Mouse (Mus musculus) CD4-positive, CD25-positive, alpha-beta regulatory T cell, adult 2 months (primary cell): ENCODE results near the gene Hyal1.
"Not testable (repeated sequence)": the region's sequence is repeated elsewhere in the genome, so short reads cannot be mapped to it uniquely, and the experiment has no call there.

Experiments
- DNase-seq: peaks from one replicate; pipeline ENCODE4 v3.0.0-alpha.2; 2012; ENCODE audit warnings: low read depth, low spot score

Gene Hyal1

GRCm38 (mm10) chr9:107550491-107551116 is 26.1 kb upstream of the Hyal1 start:
- DNase-seq: no peak

GRCm38 (mm10) chr9:107551117-107551889 is 25.4 kb upstream of the Hyal1 start, which contains the start of gene Rassf1:
Rassf1 (plus strand) TSS chr9:107551555.
- peak; percentile 87 for DNase-seq

DNA sequence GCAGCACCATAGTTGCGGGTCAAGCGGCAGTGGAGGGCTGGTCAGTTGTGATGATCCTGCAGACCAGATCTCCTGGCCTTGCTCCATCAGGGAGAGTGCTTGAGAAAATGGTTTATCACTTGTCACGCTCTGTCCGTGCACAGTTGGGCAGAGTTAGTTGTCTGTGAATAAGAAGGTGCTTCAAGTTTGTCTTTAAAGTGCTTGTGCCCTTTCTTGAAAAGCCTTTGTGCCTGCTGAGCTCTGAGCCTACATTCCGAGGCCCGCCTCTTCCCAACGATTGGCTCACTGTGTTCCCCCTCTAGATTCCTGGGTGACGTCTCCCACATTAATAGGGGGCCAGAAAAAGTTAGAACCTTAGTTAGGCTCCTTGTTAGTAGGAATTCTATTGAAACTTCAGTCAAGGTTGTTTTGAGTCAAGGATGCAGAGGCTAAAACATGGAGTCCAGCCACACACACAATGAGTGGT is 24.8 kb upstream of the Hyal1 start:
- DNase-seq: no peak

DNA sequence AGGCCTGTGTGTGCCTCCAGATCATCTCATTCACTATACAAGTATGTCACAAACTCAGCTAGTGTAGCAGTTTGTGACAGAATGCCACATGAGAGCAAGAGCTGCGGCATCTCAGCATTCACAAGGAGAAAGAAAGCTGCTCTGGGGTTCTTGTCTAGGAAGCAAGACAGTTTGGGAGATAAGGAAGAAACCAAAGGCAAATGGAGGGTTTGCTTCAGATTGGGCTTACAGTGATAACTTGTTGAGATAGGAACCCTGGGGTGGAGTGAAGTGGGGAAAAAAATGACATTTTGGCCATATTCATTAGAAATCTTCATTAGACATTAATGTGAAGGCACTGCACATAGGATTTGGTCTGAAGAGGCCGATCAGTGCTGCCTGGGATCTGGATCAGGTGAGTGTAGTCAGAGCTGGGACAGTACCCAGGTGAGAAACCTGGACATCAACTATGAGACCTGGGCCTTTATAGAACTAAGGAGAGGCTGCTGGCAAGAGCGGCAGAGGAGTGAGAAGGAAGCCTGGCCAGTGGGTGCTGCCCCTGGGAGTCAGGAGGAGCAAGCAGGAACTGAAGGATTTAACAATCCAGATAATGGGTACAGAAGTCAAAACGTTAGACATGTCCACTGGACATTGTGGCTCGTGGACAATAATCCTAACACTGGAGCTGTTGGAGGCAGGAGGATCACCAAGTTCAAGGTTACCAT is 23.9 kb upstream of the Hyal1 start:
- DNase-seq: no peak

- DNase-seq: peak; percentile 60
Observed at GRCm38 (mm10) chr9:107553541-107554318, 23.0 kb upstream of the Hyal1 start.

DNA sequence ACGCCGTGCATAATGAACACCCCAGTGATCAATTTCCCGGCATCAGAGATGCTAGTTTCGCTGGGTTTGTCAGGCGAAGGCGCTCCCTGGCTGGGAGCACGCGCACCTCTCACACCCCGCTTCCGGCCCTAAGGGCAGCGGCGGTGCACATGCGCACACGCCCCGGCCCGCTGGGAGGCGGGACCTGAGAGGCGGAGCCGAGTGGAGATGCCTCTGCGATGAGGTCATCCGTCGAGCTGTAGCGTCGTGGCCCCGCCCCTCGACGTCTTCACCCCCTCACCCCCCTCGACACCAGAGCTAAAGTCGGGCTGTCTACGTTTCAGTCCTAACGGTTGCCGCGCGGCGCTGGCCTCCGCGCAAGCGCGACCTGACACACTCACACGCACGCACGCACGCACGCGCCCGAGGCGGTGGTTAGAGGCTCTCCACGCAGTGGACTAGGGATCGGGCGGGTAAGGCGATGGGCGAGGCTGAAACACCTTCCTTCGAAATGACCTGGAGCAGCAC is 22.4 kb upstream of the Hyal1 start:
- DNase-seq: peak; percentile 100

GRCm38 (mm10) chr9:107555031-107555457 is 21.7 kb upstream of the Hyal1 start:
- DNase-seq: no peak

GRCm38 (mm10) chr9:107555701-107556100 is 21.0 kb upstream of the Hyal1 start:
- no peak for DNase-seq

- DNase-seq: no peak
Observed at GRCm38 (mm10) chr9:107556346-107556745, 20.4 kb upstream of the Hyal1 start.

DNA sequence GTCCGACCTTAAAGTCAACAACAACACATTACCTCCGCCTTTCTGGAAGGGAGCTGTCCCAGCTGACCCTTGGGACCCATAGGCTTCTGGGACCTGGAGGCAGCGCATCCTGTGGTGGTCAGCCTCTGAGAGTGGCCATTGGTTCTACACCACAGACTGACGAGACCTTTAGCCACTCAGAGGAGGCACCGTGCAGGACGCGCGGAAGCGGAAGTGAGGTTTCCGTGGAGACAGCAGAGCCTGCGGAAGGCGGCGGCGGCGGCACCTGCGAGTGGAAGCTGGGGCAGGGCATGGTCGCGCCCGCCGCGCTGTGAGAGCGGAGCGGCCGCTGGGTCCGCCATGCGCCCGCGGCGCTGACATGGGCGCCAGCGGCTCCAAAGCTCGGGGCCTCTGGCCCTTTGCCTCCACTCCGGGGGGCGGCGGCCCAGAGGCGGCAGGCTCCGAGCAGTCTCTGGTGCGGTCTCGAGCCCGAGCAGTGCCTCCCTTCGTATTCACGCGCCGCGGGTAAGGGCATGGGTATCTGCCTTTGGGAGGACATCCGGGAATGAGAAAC is 13.6 kb upstream of the Hyal1 start, which contains the start of gene Tusc2:
Tusc2 (plus strand) TSS at position 227 of the 553 bp plus-strand sequence.
- DNase-seq: peak; percentile 94

- DNase-seq: not testable (repeated sequence)
Observed at GRCm38 (mm10) chr9:107565556-107565955, 11.2 kb upstream of the Hyal1 start.

- DNase-seq: peak; percentile 85
Observed at GRCm38 (mm10) chr9:107566041-107566709, 10.6 kb upstream of the Hyal1 start.

GRCm38 (mm10) chr9:107566855-107567254 is 9.9 kb upstream of the Hyal1 start:
- no peak for DNase-seq

DNA sequence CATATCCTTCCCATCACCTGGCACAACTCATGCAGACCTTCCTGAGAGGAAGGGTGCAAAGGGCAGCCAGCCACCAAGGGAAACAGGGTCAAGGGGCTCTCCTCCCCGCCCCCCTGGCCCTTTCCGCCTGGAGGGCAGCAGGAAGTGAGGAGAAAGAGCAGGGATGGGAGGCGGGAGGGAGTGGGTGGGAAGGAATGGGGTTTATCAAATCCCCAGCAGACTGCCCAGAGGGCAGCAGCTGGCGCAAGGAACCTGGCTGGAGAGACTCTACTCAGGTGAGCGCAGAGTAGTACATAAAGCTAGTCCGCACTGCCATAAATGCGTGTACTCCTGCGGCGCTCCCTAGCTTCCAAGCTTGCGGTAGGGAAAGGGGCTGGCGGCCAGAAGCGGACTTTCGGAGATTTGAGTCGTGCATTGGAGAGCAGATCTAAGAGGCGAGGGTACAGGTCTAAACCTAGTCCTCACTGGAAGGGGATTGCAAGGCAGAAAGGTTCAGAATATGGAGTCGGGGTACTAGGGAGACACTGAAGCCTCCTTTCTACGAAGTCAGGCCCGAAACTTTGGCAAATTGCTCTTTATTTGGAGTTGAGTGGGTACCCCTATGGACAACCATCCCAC is 8.9 kb upstream of the Hyal1 start, which contains the start of gene Hyal2:
Hyal2 (plus strand) TSS at position 244 of the 618 bp plus-strand sequence.
- no peak for DNase-seq

GRCm38 (mm10) chr9:107568331-107569261 is 8.1 kb upstream of the Hyal1 start:
- DNase-seq: peak; percentile 88

DNA sequence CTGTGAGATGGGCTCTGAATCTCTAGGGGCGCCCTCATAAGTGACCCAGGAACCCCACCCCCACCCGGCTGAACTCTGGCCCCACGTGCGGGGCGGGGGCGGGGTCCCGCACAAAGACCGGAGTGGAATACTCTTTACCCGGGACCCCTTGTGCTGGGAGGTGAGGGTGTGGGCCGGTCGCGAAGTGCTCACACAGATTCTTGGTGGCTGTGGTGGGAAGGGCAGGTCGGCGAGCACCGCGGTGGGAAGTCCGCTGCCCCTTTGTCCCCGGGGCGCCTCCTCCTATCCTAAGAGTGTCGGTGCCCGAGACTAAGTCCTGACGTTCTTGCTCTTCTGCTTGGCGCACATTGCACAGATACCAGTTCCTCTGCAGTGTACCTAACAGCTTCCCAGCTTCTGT is 7.5 kb upstream of the Hyal1 start:
- no peak for DNase-seq

- DNase-seq: no peak
Observed at GRCm38 (mm10) chr9:107570016-107570415, 6.7 kb upstream of the Hyal1 start.

- no peak for DNase-seq
Observed at GRCm38 (mm10) chr9:107570845-107571244, 5.9 kb upstream of the Hyal1 start.
